Mouse (Mus musculus) v-Abl transformed pro-B cells (cell line): Measurements from ENCODE around the gene Gm12216.
"Not testable (repeated sequence)": the region's sequence is repeated elsewhere in the genome, so short reads cannot be mapped to it uniquely, and the experiment has no call there.

ENCODE experiments used
- in situ Hi-C, 2 experiments: fragments of 400-800 bp; cut with MboI; formaldehyde crosslinking; loops; one replicate each; pipeline ENCODE4 v1.15.1; 2025; ENCODE audit not compliant: unreplicated experiment in 2 of 2

Gm12216 gene

GRCm38 (mm10) chr11:53876488-53876887 lies 17.4 kb upstream of the Gm12216 start:
- in situ Hi-C loops, result loop anchor here in 1 of 2 experiments (10.0 kb wide), 1 partner anchor 412 kb away; no protein-coding TSS in a partner anchor

DNA sequence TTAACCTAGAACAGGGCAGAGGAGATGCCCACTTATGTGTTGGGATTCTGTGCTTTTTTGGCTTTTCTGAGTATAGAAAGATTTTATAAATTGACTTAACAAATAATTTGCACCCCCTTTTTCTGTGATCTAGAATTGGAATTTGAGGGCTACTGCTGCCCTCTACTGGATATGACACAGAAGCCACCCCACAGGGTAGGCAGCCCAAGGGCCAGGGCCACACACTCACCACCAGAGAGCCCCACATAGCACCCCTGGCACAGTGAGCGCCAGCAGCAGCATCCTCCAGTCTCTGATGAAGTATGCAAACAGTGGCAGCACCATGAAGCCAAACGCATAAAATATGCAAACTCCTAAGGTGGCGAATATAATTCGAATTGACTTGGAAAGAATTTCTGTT lies 15.7 kb upstream of the Gm12216 start:
- in situ Hi-C loops, result loop anchor here (5.0 to 10.0 kb wide), 2 partner anchors 407 to 410 kb away; no protein-coding TSS in a partner anchor

GRCm38 (mm10) chr11:53873909-53874704 lies 15.1 kb upstream of the Gm12216 start:
- in situ Hi-C loops, result loop anchor here (5.0 to 10.0 kb wide), 2 partner anchors 407 to 409 kb away; no protein-coding TSS in a partner anchor

DNA sequence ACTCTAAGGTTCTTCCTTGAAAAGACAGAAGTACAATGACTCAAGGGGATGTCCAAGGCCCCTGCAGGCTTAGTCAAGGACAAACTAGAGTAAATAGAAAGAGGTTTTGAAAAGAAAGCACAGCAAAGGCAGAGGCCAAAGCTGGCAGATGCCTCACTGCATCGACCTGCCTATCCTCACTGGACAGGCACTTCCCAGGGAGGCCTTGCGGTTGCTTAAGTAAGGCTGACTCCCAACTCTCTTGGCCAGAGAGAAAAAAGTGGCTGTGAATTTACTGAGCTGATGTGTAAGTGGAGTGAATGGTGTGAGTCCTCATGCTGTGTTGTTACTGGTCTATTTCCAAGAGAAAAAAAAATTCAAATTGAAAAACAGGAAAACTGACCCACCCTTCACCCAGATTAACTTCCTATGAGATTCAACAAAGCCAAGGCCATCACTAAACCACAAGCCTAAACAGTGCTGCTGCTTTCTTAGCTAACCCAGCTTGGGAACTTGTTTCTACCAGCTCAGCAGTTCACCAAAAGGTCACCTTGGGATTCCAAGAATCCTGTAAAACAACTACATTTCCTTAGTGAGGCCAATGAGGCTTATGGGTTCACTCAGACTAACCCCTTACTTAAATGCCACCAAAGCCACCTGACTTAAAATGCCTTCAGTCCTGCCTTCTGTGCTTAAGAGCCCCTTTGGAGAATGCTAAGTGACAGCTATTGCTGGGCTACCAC lies 12.9 kb upstream of the Gm12216 start:
- in situ Hi-C loops, result loop anchor here (5.0 to 10.0 kb wide), 2 partner anchors 405 to 407 kb away; no protein-coding TSS in a partner anchor

DNA sequence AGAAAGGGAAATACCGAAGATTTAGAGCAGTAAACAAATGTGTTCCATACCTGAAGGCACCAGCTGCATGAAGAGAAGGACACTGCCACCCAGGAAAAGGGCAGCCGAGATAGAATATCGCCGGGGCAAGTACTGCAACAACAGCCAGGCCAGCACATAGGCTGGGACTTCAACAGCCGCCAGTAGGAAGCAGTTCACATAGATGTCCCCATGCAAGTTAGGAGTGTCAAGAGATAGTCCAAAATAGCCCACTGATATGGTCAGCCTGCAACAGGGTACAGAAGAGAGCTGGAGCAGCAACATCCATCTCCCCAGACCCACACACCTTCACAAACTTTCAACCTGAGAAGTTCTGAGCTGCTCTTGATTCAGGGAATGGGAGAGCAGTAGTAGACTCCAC lies 10.1 kb upstream of the Gm12216 start:
- in situ Hi-C loops, result no loop called here

DNA sequence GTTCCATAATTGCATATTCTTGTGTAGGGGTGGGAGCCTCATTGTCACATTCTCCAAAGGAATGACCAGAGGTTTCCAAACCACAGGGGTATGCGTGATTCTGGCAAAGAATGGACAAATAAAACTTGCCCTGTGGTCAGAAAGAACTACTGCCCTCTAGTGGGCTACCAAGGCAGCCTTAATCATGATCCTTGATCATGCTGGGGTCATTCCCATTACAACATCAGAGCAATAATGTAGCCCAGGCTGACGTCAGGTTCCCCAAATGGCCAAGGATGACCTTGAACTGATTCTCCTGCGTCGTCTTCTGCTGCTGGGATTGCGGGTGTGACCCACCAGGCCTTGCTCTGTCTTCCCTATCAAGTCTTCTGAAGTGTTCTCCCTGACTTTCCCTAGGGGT lies 9.3 kb upstream of the Gm12216 start:
- in situ Hi-C loops, result not testable (repeated sequence)

- in situ Hi-C loops, result not testable (repeated sequence)
These were observed 5.8 kb upstream of the Gm12216 start for GRCm38 (mm10) chr11:53864724-53865310.

- in situ Hi-C loops, result not testable (repeated sequence)
These were observed 1.9 kb upstream of the Gm12216 start for GRCm38 (mm10) chr11:53860944-53861343.

DNA sequence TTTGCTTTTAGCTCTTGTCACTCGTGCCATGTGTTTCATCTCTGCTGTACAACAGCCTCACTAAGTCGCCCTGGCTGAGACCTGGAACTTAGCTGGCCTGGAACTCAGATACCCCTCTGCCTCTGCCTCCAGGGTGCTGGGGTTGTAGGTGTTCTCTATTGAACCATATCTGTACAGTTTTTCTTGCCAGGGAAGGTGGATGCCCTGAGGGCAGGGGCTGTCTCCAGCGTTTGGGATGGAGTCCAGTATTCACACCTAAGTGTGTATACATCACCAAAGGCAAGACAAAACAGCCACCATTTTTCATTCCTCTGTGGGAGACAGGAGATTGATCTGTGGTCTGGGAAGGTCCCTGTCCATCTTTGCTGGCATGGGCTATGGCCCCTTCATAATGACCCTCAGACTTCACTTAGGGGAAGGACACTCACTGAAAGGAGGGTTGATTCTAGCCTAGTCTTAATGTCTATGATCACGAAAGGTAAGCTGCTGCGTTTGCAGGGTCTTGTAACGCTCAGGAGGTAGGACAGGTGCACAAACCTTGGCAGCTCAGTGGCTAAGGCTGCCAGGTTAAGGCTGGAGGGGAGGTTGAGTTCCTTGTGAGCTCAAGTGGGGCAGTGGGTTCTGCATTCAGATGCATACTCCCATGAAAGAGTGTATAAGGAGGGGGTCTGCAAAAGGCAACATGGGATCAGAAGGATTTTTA lies 847 bp downstream of the Gm12216 start:
- in situ Hi-C loops, result no loop called here

- in situ Hi-C loops, result loop anchor here in 1 of 2 experiments (5.0 kb wide), 1 partner anchor 91 kb away; no protein-coding TSS in a partner anchor
These were observed 5.4 kb downstream of the Gm12216 start for GRCm38 (mm10) chr11:53853665-53854064.

DNA sequence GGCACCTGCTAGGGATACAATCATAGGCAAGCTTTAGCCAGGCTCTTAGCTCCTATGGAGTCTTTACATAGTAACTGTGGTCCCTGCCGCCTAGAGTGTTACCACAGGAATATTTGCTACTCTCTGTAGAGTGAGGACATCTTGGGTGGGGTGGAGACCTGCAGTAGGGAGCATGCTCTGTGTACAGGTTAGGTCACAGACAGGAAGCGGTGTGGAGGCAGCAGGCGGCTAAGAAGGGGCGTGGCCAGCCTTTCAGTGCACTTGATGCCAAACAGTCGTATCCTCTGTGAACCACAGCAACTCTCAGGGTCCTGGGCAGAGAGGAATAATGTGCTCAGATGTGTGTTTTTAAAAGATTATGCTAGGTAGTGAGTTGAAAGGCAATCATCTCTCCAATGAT lies 7.3 kb downstream of the Gm12216 start:
- in situ Hi-C loops, result loop anchor here in 1 of 2 experiments (5.0 kb wide), 1 partner anchor 89 kb away; no protein-coding TSS in a partner anchor

GRCm38 (mm10) chr11:53849588-53850320 lies 9.3 kb downstream of the Gm12216 start:
- in situ Hi-C loops, result loop anchor here (5.0 kb wide), 1 partner anchor 87 kb away; no protein-coding TSS in a partner anchor

- in situ Hi-C loops, result loop anchor here in 1 of 2 experiments (5.0 kb wide), 1 partner anchor 83 kb away; no protein-coding TSS in a partner anchor
These were observed 13.4 kb downstream of the Gm12216 start for GRCm38 (mm10) chr11:53845680-53846079.

DNA sequence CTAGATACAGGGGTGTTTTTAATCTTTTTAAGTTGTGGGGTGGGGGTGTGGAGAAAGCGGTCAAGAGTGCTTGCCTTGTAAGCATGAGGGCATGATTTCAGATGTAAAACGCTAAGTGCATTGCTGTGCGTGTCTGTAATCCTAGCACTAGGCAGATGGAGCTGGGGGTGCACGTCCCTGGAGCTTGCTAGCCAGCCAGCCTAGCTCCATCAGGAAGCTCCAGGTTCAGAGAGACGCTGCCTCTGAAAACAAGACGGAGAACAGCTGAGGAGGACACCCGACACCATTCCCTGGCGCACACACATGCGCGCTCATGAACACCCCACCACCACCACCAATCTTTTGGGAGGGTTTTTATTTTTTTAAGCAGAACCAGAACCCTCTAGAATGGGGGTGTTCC lies 15.9 kb downstream of the Gm12216 start:
- in situ Hi-C loops, result loop anchor here in 1 of 2 experiments (5.0 kb wide), 1 partner anchor 36 kb away; no protein-coding TSS in a partner anchor

DNA sequence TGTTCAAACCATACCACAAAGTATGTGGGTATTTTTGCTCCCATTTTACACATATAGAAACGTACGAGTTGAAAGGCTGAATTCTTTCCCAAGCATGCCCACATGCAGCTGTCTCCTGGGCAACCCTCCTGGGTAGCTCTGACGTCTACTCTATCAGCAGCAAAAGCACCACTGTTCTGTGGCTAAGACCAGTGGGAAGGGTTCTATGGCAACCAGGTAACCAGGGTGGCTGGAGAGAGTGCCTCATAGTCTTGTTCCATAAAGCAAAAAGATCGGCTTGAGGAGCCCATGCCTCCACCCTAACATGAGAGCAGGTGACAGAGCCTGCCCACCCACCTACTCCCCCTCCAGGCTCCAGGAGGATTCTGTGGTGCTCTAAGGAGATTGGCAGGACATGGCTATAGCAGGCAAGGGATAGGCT lies 16.9 kb downstream of the Gm12216 start:
- in situ Hi-C loops, result loop anchor here in 1 of 2 experiments (5.0 kb wide), 1 partner anchor 35 kb away; no protein-coding TSS in a partner anchor

- in situ Hi-C loops, result loop anchor here in 1 of 2 experiments (5.0 kb wide), 1 partner anchor 34 kb away; no protein-coding TSS in a partner anchor
These were observed 17.5 kb downstream of the Gm12216 start for GRCm38 (mm10) chr11:53841514-53841913.

GRCm38 (mm10) chr11:53839663-53840642 lies 19.1 kb downstream of the Gm12216 start:
- in situ Hi-C loops, result loop anchor here in 1 of 2 experiments (5.0 kb wide), 1 partner anchor 33 kb away; no protein-coding TSS in a partner anchor

DNA sequence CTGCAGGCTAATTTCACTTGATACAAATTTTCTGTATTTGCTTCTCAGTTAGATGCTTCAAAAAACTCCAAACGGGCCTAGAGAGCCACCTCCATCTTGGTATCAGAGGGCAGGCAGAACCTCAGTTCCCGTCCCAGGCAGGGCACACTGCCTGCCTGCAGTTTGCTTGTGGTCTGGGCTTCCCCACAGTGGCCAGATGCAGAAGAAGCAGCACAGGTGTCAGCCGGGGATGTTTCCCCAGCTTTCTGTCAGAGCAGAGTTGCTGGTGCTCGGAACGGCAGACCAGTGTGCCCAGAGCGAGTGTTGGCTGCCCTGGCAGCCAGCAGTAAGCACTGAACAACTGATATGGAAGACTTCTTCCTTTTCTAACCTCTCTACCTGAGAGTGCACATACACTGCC lies 19.9 kb downstream of the Gm12216 start:
- in situ Hi-C loops, result no loop called here
